Mouse (Mus musculus) gonadal fat pad, adult 2 months (tissue): ENCODE data around the gene Flt1. TPM values are rescaled to one million over a fixed set of nuclear protein-coding genes. Genes with fewer than 3 reads are reported as not detected.
A peak's percentile ranks its signal among the peaks of the same experiment; 100 is the strongest.

Experiments used
- DNase-seq: peaks from one replicate; pipeline ENCODE4 v3.0.0-alpha.2; 2012; ENCODE audit warnings: low read depth
- polyA plus RNA-seq: library from polyadenylated mRNA; depleted of rRNA; stranded (reverse); fragments of >200 nt; gene quantifications from 2 replicates; pipeline ENCODE4 v1.2.3, GENCODE M21; 2012; rRNA removed

The Flt1 gene
- polyA plus RNA-seq, 1 experiment, result 9.6 TPM

DNA sequence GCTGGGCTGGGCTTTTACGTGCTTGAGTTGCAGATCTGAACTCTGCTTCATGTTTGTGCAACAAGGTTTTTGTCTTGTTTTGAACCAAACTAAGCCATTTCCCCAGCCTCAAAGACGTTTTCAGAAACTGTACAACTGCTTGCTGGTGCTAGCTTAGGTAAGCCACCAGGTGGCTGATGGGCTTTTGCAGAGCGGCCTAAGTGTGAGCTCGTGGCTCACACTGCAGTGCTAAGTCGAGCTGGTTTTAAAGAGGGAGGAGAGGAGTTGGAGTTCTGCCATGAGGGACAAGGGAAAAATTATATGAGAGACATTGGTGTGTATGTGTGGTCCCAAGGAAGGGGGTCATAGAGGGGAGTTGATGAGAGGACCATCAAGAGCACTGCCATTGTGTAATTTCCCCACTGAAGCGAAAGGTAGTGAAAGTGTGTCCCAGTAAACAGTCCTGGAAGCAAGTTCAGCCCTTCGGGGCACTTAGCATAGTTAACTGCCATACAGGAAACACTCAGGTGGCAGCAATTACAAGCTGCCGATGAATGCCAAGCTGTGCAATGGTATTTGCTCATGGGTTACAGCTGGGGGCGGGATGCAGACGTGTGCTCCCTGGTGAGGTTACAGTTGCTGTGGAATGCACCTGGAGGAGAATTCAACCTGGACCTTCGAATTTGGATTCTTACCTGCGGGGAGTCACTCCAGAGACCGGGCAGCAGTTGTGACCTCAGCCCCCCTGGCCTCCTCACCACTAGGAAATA, 173.8 kb downstream of the Flt1 start:
- peak; percentile 45 for DNase-seq

GRCm38 (mm10) chr5:147549016-147549755, 176.6 kb downstream of the Flt1 start:
- no peak for DNase-seq

- DNase-seq, result no peak
Measured at GRCm38 (mm10) chr5:147545731-147546241, 180.0 kb downstream of the Flt1 start.

GRCm38 (mm10) chr5:147542291-147542690, 183.5 kb downstream of the Flt1 start:
- DNase-seq, result no peak

DNA sequence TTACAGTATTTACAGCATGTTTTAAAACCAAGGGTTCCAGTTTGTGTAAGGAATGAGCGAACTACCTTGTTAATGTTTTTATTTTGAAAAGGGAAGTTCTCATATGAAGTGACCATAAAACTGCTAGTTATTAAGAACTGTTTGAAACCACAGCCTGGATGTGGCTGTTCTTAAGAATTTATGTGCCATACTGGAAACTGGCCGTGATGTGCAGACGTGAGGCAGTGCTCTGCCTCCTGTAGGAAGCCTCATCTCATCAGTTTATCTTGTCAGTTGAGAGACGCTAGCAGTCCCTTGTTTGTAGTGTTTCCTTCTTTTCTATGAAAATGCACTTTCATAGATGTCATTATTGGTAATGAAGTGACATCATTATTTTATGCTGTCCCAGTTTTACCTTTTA, 186.0 kb downstream of the Flt1 start:
- DNase-seq, result no peak

DNA sequence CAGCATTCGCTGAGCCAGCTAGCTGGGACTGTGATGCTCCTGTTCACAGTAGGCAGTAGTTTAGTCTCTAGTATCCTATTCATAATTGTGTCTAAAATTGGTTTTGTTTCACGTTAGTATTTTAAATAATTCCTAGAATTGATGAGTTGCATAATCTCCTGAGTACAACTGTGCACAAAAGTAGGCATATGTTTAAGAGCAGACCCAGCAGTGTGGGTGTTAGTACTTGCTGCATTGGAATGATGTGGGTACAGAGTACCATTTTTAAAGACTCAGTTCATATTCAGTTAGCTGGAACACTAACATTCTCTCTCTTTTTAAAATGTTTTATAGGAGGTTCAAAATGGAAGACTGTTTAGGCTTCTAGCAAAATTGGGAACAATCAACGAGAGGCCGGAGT, 186.4 kb downstream of the Flt1 start:
- DNase-seq, result no peak

DNA sequence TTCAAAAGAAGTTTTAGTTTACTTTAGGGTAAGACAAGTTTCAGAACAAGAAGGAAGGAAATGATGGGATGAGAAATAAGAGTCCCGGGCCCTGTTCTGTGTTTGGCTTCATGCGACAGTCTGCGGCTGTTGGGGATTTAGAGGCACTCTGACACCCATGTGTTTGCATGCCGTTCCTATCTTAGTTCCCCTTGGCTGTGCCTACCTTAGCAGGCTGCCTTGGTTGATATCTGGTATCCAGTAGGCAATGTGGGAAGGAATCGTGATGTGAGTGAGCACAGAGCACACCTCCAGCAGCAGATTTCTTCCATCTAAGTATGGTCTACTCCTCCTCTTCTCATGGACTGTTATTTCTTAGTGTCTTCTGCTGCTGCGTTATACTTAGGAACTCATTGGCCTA, 193.8 kb downstream of the Flt1 start:
- DNase-seq, result no peak

DNA sequence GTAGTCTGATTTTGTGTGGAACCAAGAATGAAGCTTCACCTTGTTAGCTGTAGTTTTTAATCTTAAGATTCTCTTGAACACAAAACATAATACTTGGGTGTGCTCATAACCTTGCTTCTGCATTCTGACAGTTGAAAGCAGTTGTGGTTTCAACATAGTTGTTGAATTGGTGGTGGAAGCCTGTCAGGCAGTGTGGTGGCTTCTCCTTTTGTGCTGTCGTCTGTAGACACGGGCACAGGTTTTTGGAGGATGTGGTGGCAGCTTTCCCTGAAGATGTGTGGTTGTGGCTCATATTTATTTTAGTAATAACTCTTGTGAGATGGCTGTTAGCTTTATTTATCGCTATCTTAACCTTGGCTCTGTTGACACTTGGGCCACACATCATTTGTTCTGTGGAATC, 198.0 kb downstream of the Flt1 start:
- DNase-seq, result no peak

GRCm38 (mm10) chr5:147527006-147527405, 198.8 kb downstream of the Flt1 start:
- no peak for DNase-seq

Other genes with a start within 250 kb of the Flt1 start
- gene Pomp, start 134.4 kb upstream of the Flt1 start, polyA plus RNA-seq, result 89.1 and 93.2 TPM in 2 replicates
- gene Slc46a3, start 168.8 kb upstream of the Flt1 start, polyA plus RNA-seq, result 32.2 TPM in 2 replicates
- gene Mtus2, start 231.3 kb upstream of the Flt1 start, polyA plus RNA-seq, result 10.6 and 11.0 TPM in 2 replicates